Mouse (Mus musculus) CH12.LX (cell line): Measurements from ENCODE around the gene Wdfy4. TPM values are rescaled to one million over a fixed set of nuclear protein-coding genes. Genes with fewer than 3 reads are reported as not detected.

Experiments
- DNase-seq: peaks from one replicate; pipeline ENCODE4 v3.0.0-alpha.2; 2013; ENCODE audit errors: extremely low read depth
- H3K27ac ChIP-seq: 2 replicates; pipeline ENCODE4 v1.5.1; 2012; ENCODE audit warnings: low read depth, mild to moderate bottlenecking, control low read depth, moderate library complexity; ENCODE audit not compliant: insufficient read depth
- H3K27me3 ChIP-seq: replicated peaks from 2 replicates; pipeline ENCODE3; 2012; ENCODE audit warnings: inconsistent platforms
- H3K36me3 ChIP-seq, 2 experiments: replicated peaks in 1 of 2; 2 replicates each; pipeline versions ENCODE3 to v1.6.1; 2012; ENCODE audit warnings: inconsistent platforms in 1 of 2, low read length in 1 of 2, mild to moderate bottlenecking in 1 of 2, mixed read lengths in 1 of 2, moderate library complexity in 1 of 2; ENCODE audit not compliant: control insufficient read depth in 1 of 2, insufficient read depth in 1 of 2
- H3K4me1 ChIP-seq, 2 experiments: 2 replicates each; pipeline ENCODE4 v1.6.1; 2012; ENCODE audit warnings: inconsistent platforms in 1 of 2, moderate library complexity in 1 of 2; ENCODE audit not compliant: insufficient read depth in 2 of 2, control insufficient read depth in 1 of 2
- H3K4me2 ChIP-seq: 2 replicates; pipeline ENCODE4 v1.6.1; 2012; ENCODE audit warnings: low read depth, mild to moderate bottlenecking, control low read depth; ENCODE audit not compliant: poor library complexity, insufficient read depth, severe bottlenecking
- H3K4me3 ChIP-seq, 3 experiments: fragments of 150-350 bp in 1 of 3; sonication (generic) in 1 of 3; replicated peaks in 1 of 3; 2 replicates each; pipeline versions ENCODE3 to v1.5.1; 2011 to 2012; ENCODE audit warnings: low read depth in 2 of 3, low read length in 2 of 3, mild to moderate bottlenecking in 2 of 3, moderate library complexity in 2 of 3, control low read depth in 1 of 3, improper control_type of control experiment in 1 of 3, inconsistent platforms in 1 of 3, mixed read lengths in 1 of 3; ENCODE audit not compliant: poor library complexity in 1 of 3
- H3K79me2 ChIP-seq: replicated peaks from 2 replicates; pipeline ENCODE4 v1.6.1; 2012; ENCODE audit warnings: mild to moderate bottlenecking, moderate library complexity; ENCODE audit not compliant: control insufficient read depth, poor library complexity, insufficient read depth, severe bottlenecking; ENCODE audit errors: extremely low read depth
- H3K9ac ChIP-seq: 2 replicates; pipeline ENCODE4 v1.6.1; 2012; ENCODE audit warnings: low read depth, mild to moderate bottlenecking, control low read depth, moderate library complexity; ENCODE audit not compliant: insufficient read depth
- H3K9me3 ChIP-seq: replicated peaks from 2 replicates; pipeline ENCODE3; 2012; ENCODE audit warnings: low read length, inconsistent platforms, mixed read lengths
- CHD1 ChIP-seq: IDR thresholded peaks from 2 replicates; pipeline ENCODE4 v1.6.1; 2012; ENCODE audit warnings: low read depth, low read length, improper control_type of control experiment, inconsistent platforms
- CHD2 ChIP-seq: IDR thresholded peaks from 2 replicates; pipeline ENCODE4 v1.6.1; 2011; ENCODE audit warnings: low read length, improper control_type of control experiment
- CTCF ChIP-seq, 2 experiments: IDR thresholded peaks in 1 of 2; conservative IDR thresholded peaks in 1 of 2; 2 replicates each; pipeline ENCODE4 v1.5.1; 2011 to 2012; ENCODE audit warnings: low read depth in 2 of 2, low read length in 2 of 2, improper control_type of control experiment in 1 of 2, inconsistent platforms in 1 of 2, mild to moderate bottlenecking in 1 of 2, moderate library complexity in 1 of 2
- ETS1 ChIP-seq: conservative IDR thresholded peaks from 2 replicates; pipeline ENCODE4 v1.6.1; 2012; ENCODE audit warnings: low read depth, mild to moderate bottlenecking, inconsistent platforms, low read length, improper control_type of control experiment, moderate library complexity
- HCFC1 ChIP-seq: IDR thresholded peaks from 2 replicates; pipeline ENCODE4 v1.6.1; 2012; ENCODE audit warnings: low read depth, mild to moderate bottlenecking, inconsistent platforms, low read length, improper control_type of control experiment
- IRF4 ChIP-seq: IDR thresholded peaks from 2 replicates; pipeline ENCODE4 v1.6.1; 2014; ENCODE audit warnings: low read depth, mild to moderate bottlenecking, inconsistent platforms, low read length, improper control_type of control experiment
- MAFK ChIP-seq: IDR thresholded peaks from 2 replicates; pipeline ENCODE4 v1.6.1; 2011; ENCODE audit warnings: low read length, improper control_type of control experiment; ENCODE audit not compliant: insufficient replicate concordance
- MAX ChIP-seq: IDR thresholded peaks from 2 replicates; pipeline ENCODE4 v1.6.1; 2011; ENCODE audit warnings: low read length, improper control_type of control experiment
- MAZ ChIP-seq: IDR thresholded peaks from 2 replicates; pipeline ENCODE4 v1.6.1; 2012; ENCODE audit warnings: low read depth, mild to moderate bottlenecking, inconsistent platforms, low read length, improper control_type of control experiment, moderate library complexity
- MEF2A ChIP-seq: IDR thresholded peaks from 2 replicates; pipeline ENCODE4 v1.6.1; 2014; ENCODE audit warnings: low read depth, mild to moderate bottlenecking, inconsistent platforms, low read length, improper control_type of control experiment, borderline replicate concordance
- MYC ChIP-seq: IDR thresholded peaks from 2 replicates; pipeline ENCODE4 v1.6.1; 2011; ENCODE audit warnings: low read depth, mild to moderate bottlenecking, improper control_type of control experiment, low read length
- NELFE ChIP-seq: IDR thresholded peaks from 2 replicates; pipeline ENCODE4 v1.6.1; 2011; ENCODE audit warnings: low read depth, low read length, improper control_type of control experiment
- NRF1 ChIP-seq: IDR thresholded peaks from 2 replicates; pipeline ENCODE4 v1.6.1; 2014; ENCODE audit warnings: low read depth, mild to moderate bottlenecking, inconsistent platforms, low read length, improper control_type of control experiment, moderate library complexity
- RAD21 ChIP-seq: IDR thresholded peaks from 2 replicates; pipeline ENCODE4 v1.6.1; 2011; ENCODE audit warnings: low read depth, mild to moderate bottlenecking, low read length, improper control_type of control experiment, moderate library complexity
- SMC3 ChIP-seq: IDR thresholded peaks from 2 replicates; pipeline ENCODE4 v1.6.1; 2011; ENCODE audit warnings: low read depth, low read length, improper control_type of control experiment
- TBP ChIP-seq: conservative IDR thresholded peaks from 2 replicates; pipeline ENCODE4 v1.6.1; 2011; ENCODE audit warnings: low read depth, low read length, improper control_type of control experiment
- UBTF ChIP-seq: IDR thresholded peaks from 2 replicates; pipeline ENCODE4 v1.6.1; 2012; ENCODE audit warnings: low read depth, mild to moderate bottlenecking, inconsistent platforms, low read length, improper control_type of control experiment, moderate library complexity
- USF2 ChIP-seq: conservative IDR thresholded peaks from 2 replicates; pipeline ENCODE4 v1.6.1; 2011; ENCODE audit warnings: low read depth, low read length, improper control_type of control experiment
- ZKSCAN1 ChIP-seq: IDR thresholded peaks from 2 replicates; pipeline ENCODE4 v1.6.1; 2012; ENCODE audit warnings: low read depth, inconsistent platforms, low read length, improper control_type of control experiment, borderline replicate concordance
- dilution Hi-C: fragments of 300-500 bp; cut with MboI; formaldehyde crosslinking; loops from 2 replicates; pipeline ENCODE4 v1.14.3; 2020; ENCODE audit warnings: low sequenced_read_pairs; ENCODE audit not compliant: extremely low pct_unique_long_range_greater_than_20kb, extremely low pct_ligation_motif_present
- in situ Hi-C: fragments of 300-500 bp; cut with MboI; formaldehyde crosslinking; loops from 3 replicates; pipeline ENCODE4 v1.14.3; 2019; ENCODE audit warnings: low sequenced_read_pairs, low pct_ligation_motif_present, low pct_unique_long_range_greater_than_20kb, mixed read lengths
- polyA plus RNA-seq: library from polyadenylated mRNA; unstranded; fragments of >175 nt; gene quantifications from 2 replicates; pipeline ENCODE4 v1.2.1, GENCODE M21; 2012; ENCODE audit warnings: low read depth; ENCODE audit not compliant: insufficient read length
- total RNA-seq, 2 experiments: library from RNA; depleted of rRNA; stranded (reverse); fragments of 300-350 nt in 1 of 2; fragments of >200 nt in 1 of 2; gene quantifications; 2 replicates each; pipeline ENCODE4 v1.2.3; 2012 to 2014

The Wdfy4 gene
- total and polyA plus RNA-seq, 3 experiments, result 56.0 to 140 (median 115) TPM

- no peak for TF ChIP-seq MAX
- TF ChIP-seq UBTF, result no peak
- no peak for TF ChIP-seq MAZ
- no peak for TF ChIP-seq USF2
- no peak for TF ChIP-seq CHD2
- TF ChIP-seq MAFK, result no peak
- TF ChIP-seq SMC3, result no peak
- TF ChIP-seq MEF2A, result no peak
- no peak for TF ChIP-seq CTCF (conservative IDR thresholded peaks at IDR 0.05 in 1 of 2, IDR thresholded peaks at IDR 0.05 in 1 of 2; ENCODE audit: low read depth in 2 of 2, low read length in 2 of 2)
- no peak for TF ChIP-seq CHD1
- TF ChIP-seq HCFC1, result no peak
- no peak for TF ChIP-seq TBP
- no peak for TF ChIP-seq NELFE
- no peak for TF ChIP-seq ZKSCAN1
- TF ChIP-seq MYC, result no peak
- no peak for TF ChIP-seq ETS1
- TF ChIP-seq, all 38 proteins: peak for 0
- Histone ChIP-seq H3K4me3 (no peak overlapping the region), H3K79me2 (no peaks in the 10 kb centered on the region), H3K27me3 (peaks cover 4% of the 10 kb centered on the region), H3K4me2 (peak overlapping the region; percentile 32; the same call in 1 of the 2 replicates), H3K9ac (no peak overlapping the region), H3K9me3 (no peaks in the 10 kb centered on the region), H3K4me1 (peaks cover 0 to 15% of the 10 kb centered on the region in 2 experiments; a peak in 3 of 4 replicates), H3K36me3 (no peaks in the 10 kb centered on the region), H3K27ac (no peak overlapping the region)
- dilution Hi-C loops (no loop called here), in situ Hi-C loops (loop anchor here (25.0 kb wide), 2 partner anchors 169 to 319 kb away; no protein-coding TSS in a partner anchor)
- DNase-seq, result peak; percentile 6
Observed at GRCm38 (mm10) chr14:32931709-32932108, 253.6 kb downstream of the Wdfy4 start.

- Histone ChIP-seq H3K27me3 (no peaks in the 10 kb centered on the region), H3K4me1 (no peaks in the 10 kb centered on the region; a peak in 1 of 4 replicates), H3K27ac (no peak overlapping the region), H3K36me3 (no peaks in the 10 kb centered on the region), H3K9me3 (no peaks in the 10 kb centered on the region), H3K4me3 (no peak overlapping the region), H3K4me2 (no peak overlapping the region), H3K9ac (no peak overlapping the region), H3K79me2 (no peaks in the 10 kb centered on the region)
- in situ Hi-C loops (no loop called here), dilution Hi-C loops (no loop called here)
- TF ChIP-seq RAD21 (no peak), IRF4 (no peak), NRF1 (no peak), ETS1 (no peak), UBTF (no peak), MAFK (no peak)
- DNase-seq, result no peak
Observed at GRCm38 (mm10) chr14:32923871-32924270, 261.4 kb downstream of the Wdfy4 start.
